Mouse (Mus musculus) lung, postnatal 0 days (tissue): ENCODE data around the gene Arhgap25.

Experiments used
- CTCF ChIP-seq: IDR thresholded peaks from 2 replicates; pipeline ENCODE4 v1.5.1; 2016; ENCODE audit warnings: antibody characterized with exemption, mild to moderate bottlenecking
- EP300 ChIP-seq: IDR thresholded peaks from 2 replicates; pipeline ENCODE4 v1.6.1; 2016; ENCODE audit warnings: antibody characterized with exemption, mild to moderate bottlenecking, control low read depth

DNA sequence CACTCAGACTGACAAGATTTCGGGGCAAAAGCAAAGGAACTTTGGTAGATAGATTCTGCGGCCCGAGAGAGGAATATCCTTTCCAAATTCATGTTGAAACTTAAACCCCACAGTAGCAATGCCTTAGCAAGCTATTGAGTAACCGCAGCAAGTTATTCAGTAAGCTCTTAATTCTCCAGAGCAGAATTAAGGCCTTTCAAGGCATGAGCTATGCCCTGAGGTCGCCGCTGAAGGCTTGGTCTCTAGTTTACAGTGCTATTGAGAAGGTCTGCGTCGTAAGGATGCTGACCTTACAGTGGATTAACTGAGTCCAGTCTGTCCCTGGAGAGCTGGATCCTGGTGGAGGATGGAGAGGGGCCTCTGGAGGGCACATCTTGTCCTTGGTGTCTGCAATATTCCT lies 12.5 kb downstream of the Arhgap25 start:
- TF ChIP-seq CTCF (no peak), EP300 (no peak)
